Mouse (Mus musculus) neural tube, embryonic 11.5 days (tissue): ENCODE data around the gene Enc1. TPM values are rescaled to one million over a fixed set of nuclear protein-coding genes. Genes with fewer than 3 reads are reported as not detected.

ENCODE experiments used
- ATAC-seq: fragments of 200-750 bp; cut with Nextera tagmentation; 2 replicates; pipeline ENCODE4 v1.8.0; 2017; ENCODE audit warnings: moderate number of reproducible peaks, mild to moderate bottlenecking, moderate TSS enrichment, moderate library complexity; ENCODE audit not compliant: insufficient read depth, low FRiP score, low TSS enrichment
- DNase-seq: peaks from one replicate; pipeline ENCODE4 v3.0.0-alpha.2; 2015; ENCODE audit warnings: low spot score
- H3K27ac ChIP-seq: fragments of 300-500 bp; sonication (generic); 2 replicates; pipeline ENCODE4 v1.5.1; 2014; ENCODE audit warnings: low read depth, mild to moderate bottlenecking, low read length
- H3K27me3 ChIP-seq: fragments of 300-500 bp; sonication (generic); 2 replicates; pipeline ENCODE4 v1.6.1; 2014; ENCODE audit warnings: mild to moderate bottlenecking, low read length, mixed read lengths; ENCODE audit not compliant: control insufficient read depth, insufficient read depth
- H3K36me3 ChIP-seq: fragments of 300-500 bp; sonication (generic); 2 replicates; pipeline ENCODE4 v1.6.1; 2014; ENCODE audit warnings: mild to moderate bottlenecking, low read length, moderate library complexity, mixed read lengths; ENCODE audit not compliant: control insufficient read depth, insufficient read depth
- H3K4me1 ChIP-seq: fragments of 300-500 bp; sonication (generic); 2 replicates; pipeline ENCODE4 v1.6.1; 2014; ENCODE audit warnings: low read length, mixed read lengths; ENCODE audit not compliant: control insufficient read depth, insufficient read depth
- H3K4me2 ChIP-seq: fragments of 300-500 bp; sonication (generic); 2 replicates; pipeline ENCODE4 v1.6.1; 2014; ENCODE audit warnings: low read depth, mild to moderate bottlenecking, moderate library complexity
- H3K4me3 ChIP-seq: fragments of 300-500 bp; sonication (generic); 2 replicates; pipeline ENCODE4 v1.5.1; 2014; ENCODE audit warnings: low read depth, low read length
- H3K9ac ChIP-seq: fragments of 300-500 bp; sonication (generic); 2 replicates; pipeline ENCODE4 v1.6.1; 2014; ENCODE audit warnings: mild to moderate bottlenecking, low read length
- H3K9me3 ChIP-seq: fragments of 300-500 bp; sonication (generic); 2 replicates; pipeline ENCODE4 v1.6.1; 2016; ENCODE audit warnings: low read length; ENCODE audit not compliant: control insufficient read depth
- WGBS: fragments of 180-500 bp; shearing (Covaris S2); extraction: QIAGEN DNeasy Blood & Tissue Kit; methylation state at CpG from one replicate; pipeline ENCODE4 v1.1.7; 2014; 5-methylcytosine and 5-hydroxymethylcytosine counted together
- polyA plus RNA-seq: library from polyadenylated mRNA; unstranded; fragments of >200 nt; fragmentation: Nextera tagmentation; extraction: Ambion mirVana; gene quantifications from 2 replicates; pipeline ENCODE4 v1.2.1, GENCODE M21; 2014

Gene Enc1
- polyA plus RNA-seq, 1 experiment from 2014 or later, result 23.6 TPM

- DNase-seq (no peak), ATAC-seq (no peak)
- Histone ChIP-seq H3K9me3 (no peaks in the 10 kb centered on the region), H3K27ac (no peak overlapping the region), H3K27me3 (no peaks in the 10 kb centered on the region), H3K4me2 (no peak overlapping the region), H3K9ac (no peak overlapping the region), H3K4me3 (no peak overlapping the region), H3K4me1 (0 out of 2 replicates have a peak, but pooled peaks cover 2% of the 10 kb centered on the region), H3K36me3 (no peaks in the 10 kb centered on the region)
- WGBS, result 74% methylated on average over 6 of the region's 6 CpGs
These were observed 5.0 kb upstream of the Enc1 start for GRCm38 (mm10) chr13:97235911-97236310.

GRCm38 (mm10) chr13:97237700-97238099 is 3.2 kb upstream of the Enc1 start:
- H3K36me3 ChIP-seq, result no peaks in the 10 kb centered on the region
- H3K27ac ChIP-seq, result no peak overlapping the region
- no peak overlapping the region for H3K4me2 ChIP-seq
- no peak overlapping the region for H3K9ac ChIP-seq
- no peaks in the 10 kb centered on the region for H3K27me3 ChIP-seq
- DNase-seq (no peak), ATAC-seq (no peak)
- no peaks in the 10 kb centered on the region for H3K9me3 ChIP-seq
- 43% methylated on average over 3 of the region's 3 CpGs for WGBS
- no peak overlapping the region for H3K4me3 ChIP-seq
- 0 out of 2 replicates have a peak, but pooled peaks cover 2% of the 10 kb centered on the region for H3K4me1 ChIP-seq

- DNase-seq (no peak), ATAC-seq (no peak)
- H3K9ac ChIP-seq, result no peak overlapping the region
- no peak overlapping the region for H3K27ac ChIP-seq
- no peaks in the 10 kb centered on the region for H3K36me3 ChIP-seq
- no peaks in the 10 kb centered on the region for H3K9me3 ChIP-seq
- 64% methylated on average over 16 of the region's 16 CpGs for WGBS
- H3K4me3 ChIP-seq, result no peak overlapping the region
- no peaks in the 10 kb centered on the region for H3K27me3 ChIP-seq
- 0 out of 2 replicates have a peak, but pooled peaks cover 2% of the 10 kb centered on the region for H3K4me1 ChIP-seq
- H3K4me2 ChIP-seq, result no peak overlapping the region
These were observed 2.5 kb upstream of the Enc1 start for GRCm38 (mm10) chr13:97238181-97238981.

GRCm38 (mm10) chr13:97239343-97240180 is 1.3 kb upstream of the Enc1 start:
- Histone ChIP-seq H3K9ac (peak overlapping the region; percentile 91), H3K36me3 (no peaks in the 10 kb centered on the region), H3K9me3 (no peaks in the 10 kb centered on the region), H3K4me3 (no peak overlapping the region; the same call in 1 of the 2 replicates), H3K27ac (0 out of 2 replicates have a peak overlapping the region, but pooled peaks have one; percentile 1), H3K4me2 (peak overlapping the region; percentile 83; the same call in 1 of the 2 replicates), H3K4me1 (0 out of 2 replicates have a peak, but pooled peaks cover 2% of the 10 kb centered on the region), H3K27me3 (no peaks in the 10 kb centered on the region)
- WGBS, result 6% methylated on average over 23 of the region's 23 CpGs
- DNase-seq, result peak; percentile 72
- no peak for ATAC-seq

GRCm38 (mm10) chr13:97240279-97240964 is 483 bp upstream of the Enc1 start:
- Histone ChIP-seq H3K4me1 (peaks cover 7% of the 10 kb centered on the region; the same call in 1 of the 2 replicates), H3K27me3 (no peaks in the 10 kb centered on the region), H3K4me3 (peak overlapping the region; percentile 85), H3K9me3 (no peaks in the 10 kb centered on the region), H3K36me3 (no peaks in the 10 kb centered on the region; the same call in 1 of the 2 replicates), H3K27ac (peak overlapping the region; percentile 94), H3K9ac (peak overlapping the region; percentile 91), H3K4me2 (peak overlapping the region; percentile 83)
- peak; percentile 89 for DNase-seq
- ATAC-seq, result peak; percentile 69
- under 1% methylated on average over 35 of the region's 36 CpGs for WGBS

- DNase-seq, result peak; percentile 43
- ATAC-seq, result no peak
- H3K27me3 ChIP-seq, result no peaks in the 10 kb centered on the region
- peaks cover 11% of the 10 kb centered on the region; the same call in 1 of the 2 replicates for H3K36me3 ChIP-seq
- WGBS, result under 1% methylated on average over 20 of the region's 20 CpGs
- peak overlapping the region; percentile 94 for H3K27ac ChIP-seq
- peaks cover 11% of the 10 kb centered on the region; the same call in 1 of the 2 replicates for H3K4me1 ChIP-seq
- peak overlapping the region; percentile 85 for H3K4me3 ChIP-seq
- peak overlapping the region; percentile 91 for H3K9ac ChIP-seq
- H3K9me3 ChIP-seq, result no peaks in the 10 kb centered on the region
- peak overlapping the region; percentile 83 for H3K4me2 ChIP-seq
These were observed 929 bp downstream of the Enc1 start for GRCm38 (mm10) chr13:97241787-97242280.

GRCm38 (mm10) chr13:97242716-97243115 is 1.8 kb downstream of the Enc1 start:
- Histone ChIP-seq H3K9me3 (no peaks in the 10 kb centered on the region), H3K27ac (no peak overlapping the region), H3K4me3 (peak overlapping the region; percentile 85), H3K9ac (peak overlapping the region; percentile 91), H3K4me1 (peaks cover 19% of the 10 kb centered on the region), H3K36me3 (peaks cover 12% of the 10 kb centered on the region; the same call in 1 of the 2 replicates), H3K27me3 (no peaks in the 10 kb centered on the region), H3K4me2 (peak overlapping the region; percentile 83)
- 4% methylated on average over 6 of the region's 6 CpGs for WGBS
- ATAC-seq, result no peak
- DNase-seq, result no peak
